Mouse (Mus musculus): ENCODE results near the gene Myl4. TPM values are rescaled to one million over a fixed set of nuclear protein-coding genes. Genes with fewer than 3 reads are reported as not detected.

Myl4 gene
- polyA plus RNA-seq, 1 experiment from 2014 or later = 8.5 TPM

Other genes with a start within 250 kb of the Myl4 start
- gene Kansl1, start 81.8 kb upstream of the Myl4 start, polyA plus RNA-seq (2015; fragmentation: Nextera tagmentation; extraction: Ambion mirVana) = 28.9 and 30.9 TPM in 2 replicates
- gene Cdc27, start within 50 bp of the Myl4 start, polyA plus RNA-seq (2015; fragmentation: Nextera tagmentation; extraction: Ambion mirVana) = 40.6 and 47.2 TPM in 2 replicates
- 2.9 and 3.1 TPM in 2 replicates for gene Itgb3, start 57.3 kb downstream of the Myl4 start, polyA plus RNA-seq (2015; fragmentation: Nextera tagmentation; extraction: Ambion mirVana)
- gene Gm11639, start 135.0 kb downstream of the Myl4 start, polyA plus RNA-seq (2015; fragmentation: Nextera tagmentation; extraction: Ambion mirVana) = 0.03 TPM in 1 of 2 replicates, not detected in the other

All from neural tube, embryonic 13.5 days (tissue).